Mouse (Mus musculus) frontal cortex, postnatal 10 days (tissue): ENCODE data around the gene Pusl1.

Experiments used
- DNase-seq, 2 experiments: peaks; one replicate each; pipeline ENCODE4 v3.0.0; 2022; ENCODE audit warnings: low spot score in 2 of 2, mixed read lengths in 1 of 2

Gene Pusl1

DNA sequence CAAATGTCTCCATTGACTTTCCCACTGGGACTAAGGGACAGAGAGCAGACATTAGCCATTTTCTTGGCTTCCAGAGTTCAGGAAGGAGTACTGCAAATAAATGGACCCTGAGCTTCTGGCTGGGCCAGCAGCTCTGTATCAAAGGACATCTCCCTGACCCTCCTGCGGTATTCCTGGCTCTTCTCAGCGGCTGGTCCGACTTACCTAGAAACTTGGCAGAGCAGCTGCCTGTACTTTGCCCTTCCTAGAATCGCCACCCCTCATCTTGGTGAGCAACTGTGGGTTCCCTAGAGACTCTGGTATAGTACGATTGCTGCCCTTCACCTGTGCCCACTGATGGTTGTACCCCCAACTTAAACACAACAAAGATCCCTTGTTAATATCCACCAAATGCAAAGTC lies 48.4 kb downstream of the Pusl1 start:
- no peak for DNase-seq

DNA sequence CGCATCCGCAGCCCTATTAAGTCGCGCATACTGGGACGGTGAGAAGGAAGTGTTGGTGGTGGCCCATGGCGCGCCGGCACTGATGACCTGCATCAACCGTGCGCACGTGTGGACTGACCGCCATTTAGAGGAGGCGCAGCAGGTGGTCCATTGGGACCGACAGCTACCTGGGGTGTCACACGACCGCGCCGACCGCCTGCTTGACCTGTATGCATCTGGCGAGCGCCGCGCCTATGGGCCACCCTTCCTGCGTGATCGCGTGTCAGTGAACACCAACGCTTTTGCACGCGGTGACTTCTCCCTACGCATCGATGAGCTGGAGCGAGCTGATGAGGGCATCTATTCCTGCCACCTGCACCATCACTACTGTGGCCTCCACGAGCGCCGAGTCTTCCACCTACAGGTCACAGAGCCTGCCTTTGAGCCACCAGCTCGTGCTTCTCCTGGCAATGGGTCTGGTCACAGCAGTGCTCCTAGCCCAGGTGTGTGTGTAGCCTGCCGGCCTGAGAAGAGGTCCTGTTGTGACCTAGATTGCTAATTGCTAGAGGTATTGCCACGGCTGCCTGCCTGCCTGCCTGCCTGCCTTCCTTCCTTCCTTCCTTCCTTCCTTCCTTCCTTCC lies 49.8 kb downstream of the Pusl1 start:
- peak in 1 of 2 experiments; percentile 13 for DNase-seq

DNA sequence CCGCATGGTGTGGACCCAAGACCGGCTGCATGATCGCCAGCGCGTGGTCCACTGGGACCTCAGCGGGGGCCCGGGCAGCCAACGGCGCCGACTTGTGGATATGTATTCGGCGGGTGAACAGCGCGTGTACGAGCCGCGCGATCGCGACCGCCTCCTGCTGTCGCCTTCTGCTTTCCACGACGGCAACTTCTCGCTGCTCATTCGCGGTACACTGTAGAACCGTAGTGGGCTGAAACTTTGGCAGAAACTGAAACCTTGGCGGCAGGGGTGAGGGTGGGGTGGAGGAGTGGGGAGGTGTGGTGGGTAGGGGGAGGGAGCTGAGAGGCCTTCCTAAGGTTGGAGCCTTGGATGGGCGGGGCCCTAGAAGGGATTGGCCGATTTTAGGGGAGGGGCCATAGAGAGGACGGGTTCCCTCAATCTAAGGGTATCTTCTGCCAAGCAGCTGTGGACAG lies 50.6 kb downstream of the Pusl1 start:
- DNase-seq = peak in 1 of 2 experiments; percentile 35

DNA sequence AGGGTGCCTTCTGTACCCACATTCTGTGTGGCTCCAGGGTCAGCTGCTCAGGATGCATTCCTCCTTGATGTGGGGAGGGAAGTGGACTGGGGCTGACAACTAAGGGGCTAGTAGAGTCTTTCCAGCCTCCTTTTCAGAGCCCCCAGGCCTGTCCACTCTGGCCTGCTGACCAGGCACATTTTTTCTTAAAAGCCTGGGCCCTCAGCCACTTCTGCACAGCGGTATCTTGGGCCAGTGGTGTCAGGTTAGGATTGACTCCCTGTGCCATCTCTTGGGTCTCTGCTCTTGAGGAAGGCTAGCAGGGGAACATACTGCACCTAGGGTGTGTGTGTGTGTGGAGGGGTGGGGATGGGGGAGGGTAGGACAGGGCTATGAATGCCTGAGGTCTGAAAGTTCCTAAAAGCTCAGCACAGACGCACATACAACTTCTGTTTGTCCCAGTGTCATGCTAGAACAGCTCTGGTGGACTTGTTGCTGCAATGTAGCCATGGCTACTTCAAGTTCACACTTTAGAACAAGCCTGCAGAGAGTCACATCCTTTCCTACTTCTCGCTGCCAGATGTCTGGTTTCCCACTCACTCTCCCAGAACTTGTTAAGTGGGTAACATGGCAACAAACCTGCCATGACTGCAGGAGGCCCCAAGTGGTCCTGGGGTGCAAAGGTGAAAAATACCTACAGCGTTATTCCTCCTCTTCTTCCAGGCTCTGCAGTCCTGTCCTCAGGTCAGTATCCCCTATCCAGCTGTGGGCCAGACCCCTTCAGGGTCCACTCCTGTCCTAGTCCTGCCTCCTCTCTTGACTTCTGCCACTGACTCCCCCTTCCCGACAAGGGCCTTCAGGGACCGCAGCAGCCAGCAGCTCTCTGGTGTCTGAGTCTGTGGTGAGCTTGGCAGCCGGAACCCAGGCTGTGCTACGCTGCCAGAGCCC lies 51.2 kb downstream of the Pusl1 start:
- no peak for DNase-seq

DNA sequence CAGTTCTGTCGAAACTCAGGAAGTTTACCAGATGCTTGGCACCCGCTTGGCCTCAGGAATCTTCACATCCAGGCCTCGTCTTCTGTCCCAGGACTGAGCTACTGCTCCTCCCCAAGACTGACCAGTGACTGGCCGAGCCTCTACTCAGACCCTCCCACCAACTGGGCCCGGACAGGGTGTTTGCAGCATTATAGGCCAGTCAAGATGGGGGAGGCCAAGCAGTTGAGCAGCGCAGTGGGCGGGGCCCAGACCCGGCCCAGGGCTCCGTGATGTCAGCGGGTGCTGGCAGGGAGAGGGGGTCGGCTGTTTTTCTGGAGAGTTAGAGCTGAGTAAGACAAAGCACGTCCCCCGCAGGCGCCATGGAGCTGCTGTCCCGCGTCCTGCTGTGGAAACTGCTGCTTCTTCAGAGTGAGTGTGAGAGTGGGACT lies 52.1 kb downstream of the Pusl1 start, which contains the start of gene Mxra8:
Gene Mxra8, plus strand, starts transcription at position 198 of the 428 bp plus-strand sequence.
- DNase-seq = peak in 1 of 2 experiments; percentile 52

DNA sequence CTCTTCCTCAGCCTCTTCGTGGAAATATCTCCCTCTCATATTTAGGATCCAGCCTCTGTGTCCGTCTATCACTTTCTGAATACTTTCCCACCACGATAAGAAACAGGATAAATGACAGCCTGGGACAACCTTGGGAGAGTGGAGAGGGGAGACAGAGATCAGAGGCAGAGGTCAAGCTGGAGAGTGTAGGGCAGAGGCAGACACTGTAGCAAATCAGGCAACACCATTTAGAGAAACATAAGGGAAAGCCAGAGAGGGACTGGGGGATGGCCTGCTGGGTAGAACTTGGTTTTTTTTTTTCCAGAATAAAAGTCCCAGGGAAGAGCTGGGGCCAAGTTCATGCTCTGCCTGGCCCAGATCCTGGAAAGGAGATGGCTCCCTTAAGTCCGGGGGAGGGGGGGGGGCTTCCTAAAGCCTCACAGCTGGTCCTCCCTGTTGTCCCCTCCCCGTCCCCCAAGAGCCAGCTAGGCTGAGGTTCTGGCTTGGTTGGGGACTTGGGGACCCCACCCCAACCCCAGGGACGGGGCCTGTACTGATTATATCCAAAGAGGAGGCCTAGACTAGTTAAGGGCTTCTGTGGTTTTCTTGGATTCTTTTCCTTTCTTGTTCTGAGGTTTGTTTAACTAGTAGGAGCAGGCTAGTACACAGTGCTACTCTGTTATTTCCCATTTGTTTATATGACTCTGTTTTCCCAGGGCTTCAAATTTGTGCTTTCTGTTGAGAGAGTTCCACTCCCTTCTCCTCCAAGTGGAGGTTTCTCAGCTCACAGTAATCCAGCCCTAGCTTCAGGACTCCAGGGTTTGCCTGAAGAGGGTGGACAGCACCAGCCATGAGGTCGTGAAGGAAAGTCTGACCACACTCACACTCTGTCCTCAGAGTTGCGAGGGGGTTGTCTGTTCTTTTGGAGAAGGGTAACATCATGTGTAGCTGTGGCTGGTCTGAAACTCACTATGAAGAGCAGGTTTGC lies 53.1 kb downstream of the Pusl1 start:
- no peak for DNase-seq
